Mouse (Mus musculus) MEL (cell line): ENCODE measurements around the gene 4930544D05Rik. TPM values are rescaled to one million over a fixed set of nuclear protein-coding genes. Genes with fewer than 3 reads are reported as not detected.

Experiments used
- DNase-seq: peaks from one replicate; pipeline ENCODE4 v3.0.0; 2011; ENCODE audit warnings: low read depth, low spot score
- H3K27ac ChIP-seq: 2 replicates; pipeline ENCODE4 v1.5.1; 2012; ENCODE audit warnings: low read depth, mild to moderate bottlenecking, control low read depth, low read length, moderate library complexity; ENCODE audit not compliant: control insufficient read depth
- H3K27me3 ChIP-seq, 2 experiments: fragments of 150-350 bp in 1 of 2; sonication (generic) in 1 of 2; 2 replicates each; pipeline ENCODE4 v1.6.1; 2012; ENCODE audit warnings: low read length in 2 of 2, mild to moderate bottlenecking in 2 of 2, improper control_type of control experiment in 1 of 2, moderate library complexity in 1 of 2; ENCODE audit not compliant: insufficient read depth in 2 of 2, control insufficient read depth in 1 of 2
- H3K36me3 ChIP-seq, 2 experiments: 2 replicates each; pipeline ENCODE4 v1.6.1; 2012 to 2014; ENCODE audit warnings: low read length in 2 of 2, improper control_type of control experiment in 1 of 2, inconsistent platforms in 1 of 2, mild to moderate bottlenecking in 1 of 2; ENCODE audit not compliant: insufficient read depth in 2 of 2, control insufficient read depth in 1 of 2
- H3K4me1 ChIP-seq, 2 experiments: fragments of 150-350 bp in 1 of 2; sonication (generic) in 1 of 2; 2 replicates each; pipeline ENCODE4 v1.6.1; 2012; ENCODE audit warnings: low read length in 2 of 2, improper control_type of control experiment in 1 of 2, mild to moderate bottlenecking in 1 of 2; ENCODE audit not compliant: insufficient read depth in 2 of 2, control insufficient read depth in 1 of 2
- H3K4me3 ChIP-seq, 2 experiments: fragments of 150-350 bp in 1 of 2; sonication (generic) in 1 of 2; 2 replicates each; pipeline ENCODE4 v1.5.1; 2012; ENCODE audit warnings: low read depth in 2 of 2, low read length in 2 of 2, mild to moderate bottlenecking in 2 of 2, moderate library complexity in 2 of 2, control low read depth in 1 of 2, improper control_type of control experiment in 1 of 2; ENCODE audit not compliant: control insufficient read depth in 1 of 2, insufficient read depth in 1 of 2
- H3K79me2 ChIP-seq: 2 replicates; pipeline ENCODE4 v1.6.1; 2012; ENCODE audit warnings: mild to moderate bottlenecking, low read length, moderate library complexity; ENCODE audit not compliant: control insufficient read depth, poor library complexity, insufficient read depth
- H3K9ac ChIP-seq: 2 replicates; pipeline ENCODE4 v1.6.1; 2012; ENCODE audit warnings: low read depth, mild to moderate bottlenecking, control low read depth, low read length, moderate library complexity; ENCODE audit not compliant: control insufficient read depth, poor library complexity, severe bottlenecking
- H3K9me3 ChIP-seq: fragments of 150-350 bp; sonication (generic); replicated peaks from 2 replicates; pipeline ENCODE4 v1.6.1; 2012; ENCODE audit warnings: mild to moderate bottlenecking, low read length, improper control_type of control experiment, moderate library complexity; ENCODE audit not compliant: insufficient read depth
- BHLHE40 ChIP-seq: IDR thresholded peaks from 2 replicates; pipeline ENCODE4 v1.6.1; 2012; ENCODE audit warnings: low read depth, mild to moderate bottlenecking, inconsistent platforms, low read length, improper control_type of control experiment, borderline replicate concordance
- CHD1 ChIP-seq: IDR thresholded peaks from 2 replicates; pipeline ENCODE4 v1.6.1; 2012; ENCODE audit warnings: low read depth, mild to moderate bottlenecking, inconsistent platforms, low read length, improper control_type of control experiment
- CHD2 ChIP-seq: IDR thresholded peaks from 2 replicates; pipeline ENCODE4 v1.6.1; 2011; ENCODE audit warnings: low read length, improper control_type of control experiment
- CTCF ChIP-seq, 3 experiments: IDR thresholded peaks in 2 of 3; conservative IDR thresholded peaks in 1 of 3; 2 replicates each; pipeline ENCODE4 v1.5.1; 2011 to 2012; ENCODE audit warnings: low read length in 3 of 3, low read depth in 2 of 3, mild to moderate bottlenecking in 2 of 3, improper control_type of control experiment in 1 of 3, inconsistent platforms in 1 of 3, mixed read lengths in 1 of 3, moderate library complexity in 1 of 3; ENCODE audit not compliant: control insufficient read depth in 1 of 3, insufficient read depth in 1 of 3, poor library complexity in 1 of 3, severe bottlenecking in 1 of 3
- ETS1 ChIP-seq: IDR thresholded peaks from 2 replicates; pipeline ENCODE4 v1.6.1; 2012; ENCODE audit warnings: low read depth, mild to moderate bottlenecking, inconsistent platforms, low read length, improper control_type of control experiment, moderate library complexity
- JUND ChIP-seq: IDR thresholded peaks from 2 replicates; pipeline ENCODE4 v1.6.1; 2011; ENCODE audit warnings: low read depth, mild to moderate bottlenecking, improper control_type of control experiment, low read length
- MAFK ChIP-seq: IDR thresholded peaks from 2 replicates; pipeline ENCODE4 v1.6.1; 2011; ENCODE audit warnings: low read depth, mild to moderate bottlenecking, low read length, improper control_type of control experiment, borderline replicate concordance
- MAX ChIP-seq: IDR thresholded peaks from 2 replicates; pipeline ENCODE4 v1.6.1; 2011; ENCODE audit warnings: low read length, improper control_type of control experiment
- NRF1 ChIP-seq: IDR thresholded peaks from 2 replicates; pipeline ENCODE4 v1.6.1; 2014; ENCODE audit warnings: low read depth, mild to moderate bottlenecking, inconsistent platforms, low read length, improper control_type of control experiment, moderate library complexity; ENCODE audit not compliant: poor library complexity, insufficient read depth, severe bottlenecking
- RCOR1 ChIP-seq: IDR thresholded peaks from 2 replicates; pipeline ENCODE4 v1.6.1; 2012; ENCODE audit warnings: low read depth, mild to moderate bottlenecking, inconsistent platforms, low read length, improper control_type of control experiment
- SIN3A ChIP-seq: IDR thresholded peaks from 2 replicates; pipeline ENCODE4 v1.6.1; 2012; ENCODE audit warnings: low read length, improper control_type of control experiment, inconsistent platforms
- SMC3 ChIP-seq: IDR thresholded peaks from 2 replicates; pipeline ENCODE4 v1.6.1; 2011; ENCODE audit warnings: low read depth, low read length, improper control_type of control experiment
- TCF12 ChIP-seq: IDR thresholded peaks from 2 replicates; pipeline ENCODE4 v1.6.1; 2014; ENCODE audit warnings: low read depth, mild to moderate bottlenecking, inconsistent platforms, low read length, improper control_type of control experiment, moderate library complexity
- USF2 ChIP-seq, 2 experiments: IDR thresholded peaks; 2 replicates each; pipeline ENCODE4 v1.6.1; 2011 to 2012; ENCODE audit warnings: improper control_type of control experiment in 2 of 2, low read length in 2 of 2, borderline replicate concordance in 1 of 2, inconsistent platforms in 1 of 2, low read depth in 1 of 2, mild to moderate bottlenecking in 1 of 2; ENCODE audit not compliant: insufficient read depth in 1 of 2
- ZNF384 ChIP-seq: IDR thresholded peaks from 2 replicates; pipeline ENCODE4 v1.6.1; 2012; ENCODE audit warnings: low read depth, mild to moderate bottlenecking, inconsistent platforms, low read length, improper control_type of control experiment
- polyA plus RNA-seq, 2 experiments: library from polyadenylated mRNA; stranded (reverse) in 1 of 2; unstranded in 1 of 2; fragments of >175 nt in 1 of 2; fragments of >200 nt in 1 of 2; gene quantifications; 2 replicates each; pipeline versions ENCODE4 v1.2.1 to v1.2.4; 2012; ENCODE audit warnings: low replicate concordance in 2 of 2, low read depth in 1 of 2; ENCODE audit not compliant: insufficient read length in 2 of 2, insufficient read depth in 1 of 2, missing spikeins in 1 of 2
- total RNA-seq: library from RNA; depleted of rRNA; stranded (reverse); fragments of 300-350 nt; gene quantifications from 2 replicates; pipeline ENCODE4 v1.2.3, GENCODE M21; 2012

4930544D05Rik gene
- total and polyA plus RNA-seq, 3 experiments = 0.10 TPM; not detected in 2

DNA sequence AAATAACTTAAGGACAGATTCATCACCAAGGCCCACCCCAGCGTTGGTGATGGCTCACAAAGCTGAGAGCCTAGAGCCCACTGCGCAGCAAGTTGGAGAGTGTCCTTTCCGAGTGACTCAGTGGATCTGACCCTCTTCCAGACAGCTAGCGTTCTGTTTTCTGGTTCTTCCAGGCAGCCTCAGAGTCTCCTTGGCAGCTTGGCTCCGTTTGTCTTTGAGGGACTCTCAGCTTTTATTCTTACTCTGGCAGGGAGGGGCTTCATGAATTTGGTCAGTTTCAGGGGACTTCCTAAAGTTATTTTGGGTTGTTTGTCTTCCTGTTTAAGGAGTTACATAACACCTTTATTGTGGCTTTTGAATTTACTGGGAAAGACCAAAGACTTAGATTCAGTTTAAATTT lies 28.7 kb upstream of the 4930544D05Rik start:
- TF ChIP-seq CTCF (IDR thresholded peaks at IDR 0.05 in 2 of 3, conservative IDR thresholded peaks at IDR 0.05 in 1 of 3; ENCODE audit: control insufficient read depth in 1 of 3, insufficient read depth in 1 of 3, low read depth in 2 of 3, low read length in 3 of 3, poor library complexity in 1 of 3, severe bottlenecking in 1 of 3) (no peak), MAFK (no peak), TCF12 (no peak), SIN3A (no peak), ZNF384 (no peak), ETS1 (no peak), MAX (no peak), CHD2 (no peak), RCOR1 (no peak), NRF1 (no peak)
- TF ChIP-seq, all 39 proteins: peak for 0
- H3K4me3 ChIP-seq = no peak overlapping the region
- no peaks in the 10 kb centered on the region for H3K27me3 ChIP-seq
- no peak overlapping the region for H3K9ac ChIP-seq
- peaks cover 3% of the 10 kb centered on the region for H3K79me2 ChIP-seq
- no peaks in the 10 kb centered on the region for H3K9me3 ChIP-seq
- no peaks in the 10 kb centered on the region for H3K4me1 ChIP-seq
- H3K36me3 ChIP-seq = no peaks in the 10 kb centered on the region; a peak in 2 of 4 replicates
- no peak overlapping the region for H3K27ac ChIP-seq
- no peak for DNase-seq

DNA sequence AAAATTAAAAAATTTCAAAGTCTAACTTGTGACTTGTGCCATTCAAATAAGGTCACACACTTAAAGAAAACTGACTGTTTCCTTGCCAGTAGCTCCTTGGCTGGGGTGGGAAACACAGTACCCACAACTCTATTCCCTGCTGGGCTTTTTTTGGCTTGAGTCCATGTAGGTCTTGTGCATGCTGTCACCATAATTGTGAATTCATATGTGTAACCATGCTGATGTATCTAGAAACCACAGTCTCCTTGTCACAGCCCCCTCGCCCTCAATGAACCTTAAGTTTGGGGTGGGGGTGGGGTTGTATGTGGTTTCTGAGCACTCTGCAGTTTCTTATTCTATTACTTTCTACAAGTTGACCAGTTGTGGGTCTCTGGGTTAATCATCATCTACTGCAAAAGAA lies 23.9 kb upstream of the 4930544D05Rik start:
- peaks cover 6% of the 10 kb centered on the region for H3K79me2 ChIP-seq
- DNase-seq = no peak
- no peak overlapping the region for H3K4me3 ChIP-seq
- H3K9ac ChIP-seq = no peak overlapping the region
- no peak overlapping the region for H3K27ac ChIP-seq
- H3K27me3 ChIP-seq = no peaks in the 10 kb centered on the region
- H3K9me3 ChIP-seq = no peaks in the 10 kb centered on the region
- H3K4me1 ChIP-seq = peaks cover 7 to 11% of the 10 kb centered on the region in 2 experiments; a peak in 2 of 4 replicates
- TF ChIP-seq MAFK = no peak
- TF ChIP-seq JUND = no peak
- TF ChIP-seq CHD1 = no peak
- TF ChIP-seq SMC3 = no peak
- no peak for TF ChIP-seq ZNF384
- TF ChIP-seq CHD2 = no peak
- TF ChIP-seq RCOR1 = no peak
- TF ChIP-seq BHLHE40 = no peak
- TF ChIP-seq USF2 (IDR thresholded peaks at IDR 0.05; ENCODE audit: borderline replicate concordance in 1 of 2, insufficient read depth in 1 of 2, low read depth in 1 of 2, low read length in 2 of 2) = no peak
- H3K36me3 ChIP-seq = peaks cover 0 to 5% of the 10 kb centered on the region in 2 experiments
